Comparison of ENCODE assay signal across 25 mouse cellular contexts in genomic region chr7:19468279-19468678, GRCm38 (mm10). TPM values are rescaled to one million over a fixed set of nuclear protein-coding genes. Genes with fewer than 3 reads are reported as not detected.
DNase-seq lines count a peak whose midpoint lies in the region; ATAC-seq and TF ChIP-seq lines count a peak whose summit lies in the region.
"Had no signal": no experiment of that assay in that cellular context is flagged by ENCODE, and none has a peak within 500 bp of the region (broad histone marks: within the 10 kb centered on the region; RNA-seq: fewer than 3 reads in every experiment).

No protein-coding gene starts in this region.

- peaks cover 4% of the 10 kb centered on the region; the same call in 1 of the 2 replicates for H3K27me3 ChIP-seq in liver, adult 2 months (ENCODE audit: control insufficient read depth, insufficient read depth, low read length)
- peaks cover 45% of the 10 kb centered on the region for H3K27me3 ChIP-seq in intestine, embryonic 16.5 days (replicated peaks; ENCODE audit: control insufficient read depth, insufficient read depth, low read length)

- no peak for DNase-seq in liver, adult 2 months (ENCODE audit: extremely low read depth, low read depth, low spot score)
- no peak for DNase-seq in liver
- no peak for DNase-seq in adrenal gland, postnatal 36 days
- DNase-seq in retina, postnatal 1 day, result no peak
- DNase-seq: adrenal gland, adult 8-10 months; cerebellum, adult 2 months; cerebellum, postnatal 10 days; embryo, embryonic 11 days; gastrocnemius, postnatal 10 days; heart, postnatal 10 days; heart, postnatal 4 days had no signal

- no peak for TF ChIP-seq POLR2A in liver, adult 2 months (IDR thresholded peaks at IDR 0.05; ENCODE audit: extremely low read depth, insufficient read depth, low read length)
- TF ChIP-seq POLR2A in bone marrow macrophage, adult 2 months (IDR thresholded peaks at IDR 0.05; ENCODE audit: borderline replicate concordance, low read depth, low read length), result no peak

- no peak overlapping the region for H3K4me2 ChIP-seq in intestine, embryonic 16.5 days (ENCODE audit: low read depth, low read length)
- H3K4me2 ChIP-seq: embryonic facial prominence, embryonic 15.5 days; forebrain, embryonic 15.5 days; hindbrain, embryonic 14.5 days had no signal

- no peak for TF ChIP-seq CTCF in liver, adult 2 months (IDR thresholded peaks at IDR 0.05; ENCODE audit: low read depth, low read length)
- no peak for TF ChIP-seq CTCF in bone marrow macrophage, adult 2 months (IDR thresholded peaks at IDR 0.05; ENCODE audit: low read depth, low read length)

- H3K4me3 ChIP-seq in liver, adult 2 months (ENCODE audit: insufficient read depth, low read depth, low read length), result 0 out of 2 replicates have a peak overlapping the region, but pooled peaks have one; percentile 7
- no peak overlapping the region for H3K4me3 ChIP-seq in bone marrow macrophage, adult 2 months (ENCODE audit: insufficient read depth, low read length)
- no peak overlapping the region for H3K4me3 ChIP-seq in intestine, embryonic 16.5 days (ENCODE audit: low read length)
- H3K4me3 ChIP-seq: embryonic facial prominence, embryonic 15.5 days; erythroblast, embryonic 14.5 days; forebrain, embryonic 10.5 days; forebrain, embryonic 15.5 days; heart, embryonic 10.5 days had no signal

- H3K9ac ChIP-seq in liver, adult 2 months (ENCODE audit: low read depth, low read length), result peak overlapping the region; percentile 53; the same call in 1 of the 2 replicates
- H3K9ac ChIP-seq in intestine, embryonic 16.5 days (ENCODE audit: low read depth, low read length), result no peak overlapping the region
- H3K9ac ChIP-seq: embryonic facial prominence, embryonic 15.5 days; forebrain, embryonic 15.5 days; hindbrain, embryonic 14.5 days had no signal

- ATAC-seq in granulocyte monocyte progenitor cell, adult 5-6 weeks (replicated peaks; ENCODE audit: poor library complexity, severe bottlenecking), result peak; percentile 50
- ATAC-seq in megakaryocyte progenitor cell, adult 5-6 weeks (replicated peaks; ENCODE audit: poor library complexity), result peak; percentile 64
- no peak for ATAC-seq in intestine, embryonic 16.5 days
- ATAC-seq: CD4-positive, CD25-positive, alpha-beta regulatory T cell, adult 4 months; forebrain, embryonic 15.5 days had no signal

- H3K4me1 ChIP-seq in liver, adult 2 months (ENCODE audit: control insufficient read depth, insufficient read depth, low read length), result peaks cover 5% of the 10 kb centered on the region; the same call in 1 of the 2 replicates
- peaks cover 43% of the 10 kb centered on the region for H3K4me1 ChIP-seq in bone marrow macrophage, adult 2 months (ENCODE audit: control insufficient read depth, insufficient read depth, low read length)
- peaks cover 5% of the 10 kb centered on the region; the same call in 1 of the 2 replicates for H3K4me1 ChIP-seq in intestine, embryonic 16.5 days (ENCODE audit: control insufficient read depth, insufficient read depth, low read length)
- H3K4me1 ChIP-seq: forebrain, embryonic 15.5 days had no signal

- 58% methylated on average over 12 of the region's 12 CpGs for WGBS in liver, adult 2 months
- 58% methylated on average over 12 of the region's 12 CpGs for WGBS in intestine, embryonic 16.5 days

- no peaks in the 10 kb centered on the region for H3K9me3 ChIP-seq in intestine, embryonic 16.5 days (ENCODE audit: control insufficient read depth, low read length)
- H3K9me3 ChIP-seq: embryonic facial prominence, embryonic 15.5 days; forebrain, embryonic 10.5 days; forebrain, embryonic 15.5 days; G1E; heart, embryonic 10.5 days had no signal

- no peaks in the 10 kb centered on the region for H3K36me3 ChIP-seq in liver, adult 2 months (ENCODE audit: control insufficient read depth, insufficient read depth, low read length)
- no peaks in the 10 kb centered on the region for H3K36me3 ChIP-seq in intestine, embryonic 16.5 days (ENCODE audit: control insufficient read depth, insufficient read depth, low read length)
- H3K36me3 ChIP-seq: embryonic facial prominence, embryonic 15.5 days; forebrain, embryonic 10.5 days; forebrain, embryonic 15.5 days; G1E had no signal

- H3K27ac ChIP-seq in liver, adult 2 months (replicated peaks; ENCODE audit: insufficient read depth, low read depth, low read length), result peak overlapping the region; percentile 64
- 0 out of 2 replicates have a peak overlapping the region, but pooled peaks have one; percentile 4 for H3K27ac ChIP-seq in bone marrow macrophage, adult 2 months (ENCODE audit: insufficient read depth, low read depth, low read length)
- H3K27ac ChIP-seq in intestine, embryonic 16.5 days (ENCODE audit: low read length), result no peak overlapping the region
- H3K27ac ChIP-seq: embryonic facial prominence, embryonic 15.5 days; forebrain, embryonic 10.5 days; forebrain, embryonic 15.5 days; heart, embryonic 10.5 days; hindbrain, embryonic 14.5 days had no signal

- H3K79me2 ChIP-seq in liver, adult 2 months (ENCODE audit: control insufficient read depth, insufficient read depth, low read length), result no peaks in the 10 kb centered on the region

RNA-seq across cellular contexts. Expression of gene Exoc3l2, which starts 5.1 kb away (rescaled TPM):
- 2.1 and 2.2 TPM in 2 replicates for total RNA-seq in liver, adult 2 months (2014; rRNA removed)
- polyA plus RNA-seq in liver, adult 2 months (2012; rRNA removed), result 5.1 and 5.8 TPM in 2 replicates
- not detected in 2 replicates for polyA plus RNA-seq in bone marrow macrophage, adult 2 months (2012; ENCODE audit: insufficient read depth, insufficient read length, missing spikeins)
- total RNA-seq in granulocyte monocyte progenitor cell, adult 5-6 weeks (2014; fragmentation: Nextera tagmentation), result 1.0 and 2.5 TPM in 2 replicates
- total RNA-seq in granulocyte monocyte progenitor cell, adult 5-6 weeks (2017), result 0.95 TPM in 1 of 2 replicates, not detected in the other
- total RNA-seq in megakaryocyte progenitor cell, adult 5-6 weeks (2015), result 0.54 and 0.57 TPM in 2 replicates
- 0.62 and 1.3 TPM in 2 replicates for total RNA-seq in megakaryocyte progenitor cell, adult 5-6 weeks (2017)
- total RNA-seq in adrenal gland, postnatal 36 days (2021), result 10 to 100 TPM; 41.1 to 49.6 TPM
- polyA plus RNA-seq in intestine, embryonic 16.5 days (2015; fragmentation: Nextera tagmentation; extraction: Ambion mirVana), result 0.27 and 0.46 TPM in 2 replicates
- total RNA-seq: G1E had no signal
- polyA plus RNA-seq: CD4-positive, CD25-positive, alpha-beta regulatory T cell, adult 4 months had no signal

RNA-seq across cellular contexts. Expression of gene Mark4, which starts 9.7 kb away (rescaled TPM):
- 1.8 and 2.8 TPM in 2 replicates for total RNA-seq in liver, adult 2 months (2014; rRNA removed)
- polyA plus RNA-seq in liver, adult 2 months (2012; rRNA removed), result 4.9 and 6.4 TPM in 2 replicates
- polyA plus RNA-seq in bone marrow macrophage, adult 2 months (2012; ENCODE audit: insufficient read depth, insufficient read length, missing spikeins), result 21.3 and 21.4 TPM in 2 replicates
- total RNA-seq in granulocyte monocyte progenitor cell, adult 5-6 weeks (2014; fragmentation: Nextera tagmentation), result 9.1 and 10.8 TPM in 2 replicates
- total RNA-seq in granulocyte monocyte progenitor cell, adult 5-6 weeks (2017), result 2.5 and 3.8 TPM in 2 replicates
- total RNA-seq in megakaryocyte progenitor cell, adult 5-6 weeks (2015), result 10.3 and 11.0 TPM in 2 replicates
- 4.8 and 6.9 TPM in 2 replicates for total RNA-seq in megakaryocyte progenitor cell, adult 5-6 weeks (2017)
- 10 to 100 TPM; 46.5 to 50.3 TPM for total RNA-seq in adrenal gland, postnatal 36 days (2021)
- 3.7 and 4.4 TPM in 2 replicates for polyA plus RNA-seq in intestine, embryonic 16.5 days (2015; fragmentation: Nextera tagmentation; extraction: Ambion mirVana)

RNA-seq across cellular contexts. Expression of gene Bloc1s3, which starts 39.9 kb away (rescaled TPM):
- 2.8 and 3.9 TPM in 2 replicates for total RNA-seq in liver, adult 2 months (2014; rRNA removed)
- 6.2 and 7.3 TPM in 2 replicates for polyA plus RNA-seq in liver, adult 2 months (2012; rRNA removed)
- polyA plus RNA-seq in bone marrow macrophage, adult 2 months (2012; ENCODE audit: insufficient read depth, insufficient read length, missing spikeins), result 9.7 and 11.0 TPM in 2 replicates
- 3.1 and 4.5 TPM in 2 replicates for total RNA-seq in granulocyte monocyte progenitor cell, adult 5-6 weeks (2014; fragmentation: Nextera tagmentation)
- 0.60 and 1.0 TPM in 2 replicates for total RNA-seq in granulocyte monocyte progenitor cell, adult 5-6 weeks (2017)
- total RNA-seq in megakaryocyte progenitor cell, adult 5-6 weeks (2015), result 2.9 and 3.3 TPM in 2 replicates
- total RNA-seq in megakaryocyte progenitor cell, adult 5-6 weeks (2017), result 1.3 and 1.5 TPM in 2 replicates
- 10 to 100 TPM in 1 of 2 experiments, 1 to 10 TPM in 1; 8.7 to 12.1 TPM for total RNA-seq in adrenal gland, postnatal 36 days (2021)
- polyA plus RNA-seq in intestine, embryonic 16.5 days (2015; fragmentation: Nextera tagmentation; extraction: Ambion mirVana), result 1.4 and 2.0 TPM in 2 replicates

RNA-seq across cellular contexts. Expression of gene Trappc6a, which starts 39.9 kb away (rescaled TPM):
- total RNA-seq in liver, adult 2 months (2014; rRNA removed), result 19.9 and 25.5 TPM in 2 replicates
- 58.0 and 58.2 TPM in 2 replicates for polyA plus RNA-seq in liver, adult 2 months (2012; rRNA removed)
- 51.4 and 57.0 TPM in 2 replicates for polyA plus RNA-seq in bone marrow macrophage, adult 2 months (2012; ENCODE audit: insufficient read depth, insufficient read length, missing spikeins)
- 75.3 and 83.4 TPM in 2 replicates for total RNA-seq in granulocyte monocyte progenitor cell, adult 5-6 weeks (2014; fragmentation: Nextera tagmentation)
- total RNA-seq in granulocyte monocyte progenitor cell, adult 5-6 weeks (2017), result 28.2 and 30.6 TPM in 2 replicates
- 55.2 and 58.3 TPM in 2 replicates for total RNA-seq in megakaryocyte progenitor cell, adult 5-6 weeks (2015)
- total RNA-seq in megakaryocyte progenitor cell, adult 5-6 weeks (2017), result 26.1 and 39.5 TPM in 2 replicates
- total RNA-seq in adrenal gland, postnatal 36 days (2021), result 10 to 100 TPM; 73.1 to 91.1 TPM
- polyA plus RNA-seq in intestine, embryonic 16.5 days (2015; fragmentation: Nextera tagmentation; extraction: Ambion mirVana), result 147 and 159 TPM in 2 replicates

RNA-seq across cellular contexts. Expression of gene Nkpd1, which starts 49.4 kb away (rescaled TPM):
- total RNA-seq in liver, adult 2 months (2014; rRNA removed), result not detected in 2 replicates
- polyA plus RNA-seq in liver, adult 2 months (2012; rRNA removed), result not detected in 2 replicates
- polyA plus RNA-seq in bone marrow macrophage, adult 2 months (2012; ENCODE audit: insufficient read depth, insufficient read length, missing spikeins), result not detected in 2 replicates
- not detected in 2 replicates for total RNA-seq in granulocyte monocyte progenitor cell, adult 5-6 weeks (2014; fragmentation: Nextera tagmentation)
- total RNA-seq in granulocyte monocyte progenitor cell, adult 5-6 weeks (2017), result not detected in 2 replicates
- total RNA-seq in megakaryocyte progenitor cell, adult 5-6 weeks (2015), result not detected in 2 replicates
- total RNA-seq in megakaryocyte progenitor cell, adult 5-6 weeks (2017), result 0.17 and 0.34 TPM in 2 replicates
- total RNA-seq in adrenal gland, postnatal 36 days (2021), result under 1 TPM in 1 of 2 experiments, not detected in 1; 0.17 TPM
- 0.06 and 0.07 TPM in 2 replicates for polyA plus RNA-seq in intestine, embryonic 16.5 days (2015; fragmentation: Nextera tagmentation; extraction: Ambion mirVana)
- total RNA-seq: gastrocnemius, postnatal 10 days; heart, postnatal 10 days; heart, postnatal 4 days had no signal
- polyA plus RNA-seq: CD4-positive, CD25-positive, alpha-beta regulatory T cell, adult 4 months; embryonic facial prominence, embryonic 11.5 days; heart, embryonic 14.5 days had no signal

Comparison
In these comparisons a context has a peak if more than half of its experiments do, and no peak if none do; other contexts are left out.
1. RNA of gene Exoc3l2, which starts 5.1 kb away (total RNA-seq): 41.1 to 49.6 TPM in adrenal gland, postnatal 36 days; 0.95 to 2.5 TPM in granulocyte monocyte progenitor cell, adult 5-6 weeks, 2.1 to 2.2 TPM in liver, adult 2 months and 0.54 to 1.3 TPM in megakaryocyte progenitor cell, adult 5-6 weeks; every median in the first group is over 10 times any median in the second.